Mouse (Mus musculus) layer of hippocampus, adult 11-12 months (tissue): ENCODE data around the gene B4galt1.
"Not testable (repeated sequence)": the region's sequence is repeated elsewhere in the genome, so short reads cannot be mapped to it uniquely, and the experiment has no call there.

Experiments
- DNase-seq: peaks from one replicate; pipeline ENCODE4 v3.0.0; 2022; ENCODE audit warnings: low spot score

B4galt1 gene

DNA sequence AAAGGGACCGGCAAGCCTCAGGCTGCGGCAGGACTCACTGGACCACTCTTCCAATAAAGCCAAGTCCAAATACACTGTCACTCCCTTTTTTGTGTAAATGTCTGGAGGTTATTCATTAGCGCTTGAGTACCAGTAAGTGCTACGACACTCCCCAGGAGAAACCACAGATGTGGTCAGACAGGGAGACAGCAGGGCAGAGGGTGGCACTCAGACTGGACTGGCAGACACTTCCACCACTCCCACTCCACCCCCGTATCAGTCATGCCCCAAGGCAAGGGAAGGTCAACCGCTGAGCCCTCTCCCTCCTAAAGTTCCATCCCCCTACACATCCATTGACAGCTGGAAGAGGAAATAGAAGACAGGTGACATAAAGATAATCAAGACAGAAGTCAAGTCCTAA, 35.4 kb downstream of the B4galt1 start:
- no peak for DNase-seq

DNA sequence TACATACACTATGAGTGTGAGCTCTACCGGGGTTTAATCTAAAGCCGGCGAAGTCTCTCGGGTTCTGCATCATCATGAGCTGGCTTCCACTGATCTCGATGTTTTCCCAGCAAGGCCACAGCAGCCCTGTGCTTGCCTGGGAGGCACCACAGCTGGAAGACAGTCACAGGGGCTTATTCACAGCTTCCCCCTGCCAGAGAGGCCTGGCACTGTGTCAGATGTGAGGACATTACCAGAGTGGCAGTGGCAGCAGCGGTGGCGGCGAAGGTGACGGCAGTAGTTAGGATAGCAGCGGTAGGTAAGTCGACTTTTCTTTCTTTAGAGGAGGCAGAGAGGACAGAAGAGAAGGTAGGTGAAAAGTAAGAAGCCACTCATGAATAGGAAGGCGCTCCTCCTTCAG, 35.9 kb downstream of the B4galt1 start:
- DNase-seq = no peak

DNA sequence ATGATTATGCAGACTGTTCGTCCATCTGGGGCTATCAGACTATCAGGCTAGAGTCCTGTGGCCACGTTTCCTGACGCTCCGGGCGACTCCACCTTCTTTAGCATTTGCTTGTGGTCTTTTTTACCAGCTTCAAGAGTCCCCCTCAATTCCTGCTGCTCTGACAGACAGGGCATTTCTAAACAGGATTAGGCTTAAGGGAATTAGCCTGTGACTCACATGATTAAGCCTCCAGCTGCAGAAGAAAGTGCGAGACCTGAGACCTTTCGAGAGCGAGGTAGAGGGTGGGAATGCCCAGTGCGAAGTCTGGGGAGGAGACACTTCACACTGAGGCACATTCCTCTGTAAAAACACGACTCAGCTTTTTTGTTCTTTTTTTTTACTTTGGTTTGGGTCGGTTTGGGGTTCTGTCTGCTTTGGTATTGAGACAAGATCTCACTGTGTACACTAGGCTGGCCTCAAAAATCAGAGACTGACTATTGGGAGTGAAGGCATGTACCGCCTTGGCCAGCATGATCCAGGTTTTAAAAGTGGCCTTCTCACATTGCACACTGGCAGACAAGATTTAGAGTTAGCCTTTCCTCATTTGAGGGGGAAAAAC, 37.9 kb downstream of the B4galt1 start:
- DNase-seq = no peak

DNA sequence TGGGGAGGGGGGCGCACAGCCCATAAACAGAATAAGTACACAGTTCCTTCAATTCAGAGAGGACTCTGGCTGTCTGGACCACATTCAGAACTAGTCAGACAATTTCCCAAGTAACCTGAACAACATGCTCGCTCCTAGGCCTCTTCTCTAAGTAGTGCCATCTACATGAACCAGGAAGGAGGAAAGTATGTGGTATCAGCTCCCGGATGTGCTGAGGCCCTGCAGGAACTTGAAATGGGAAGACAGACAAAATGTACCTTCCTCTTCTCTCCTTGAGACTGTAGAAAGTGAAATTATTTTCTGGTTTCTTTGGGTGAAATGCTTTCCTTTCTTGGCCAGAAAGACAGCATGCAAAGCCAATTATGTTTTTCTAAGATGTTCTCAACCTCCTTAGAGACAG, 38.7 kb downstream of the B4galt1 start:
- DNase-seq = no peak

DNA sequence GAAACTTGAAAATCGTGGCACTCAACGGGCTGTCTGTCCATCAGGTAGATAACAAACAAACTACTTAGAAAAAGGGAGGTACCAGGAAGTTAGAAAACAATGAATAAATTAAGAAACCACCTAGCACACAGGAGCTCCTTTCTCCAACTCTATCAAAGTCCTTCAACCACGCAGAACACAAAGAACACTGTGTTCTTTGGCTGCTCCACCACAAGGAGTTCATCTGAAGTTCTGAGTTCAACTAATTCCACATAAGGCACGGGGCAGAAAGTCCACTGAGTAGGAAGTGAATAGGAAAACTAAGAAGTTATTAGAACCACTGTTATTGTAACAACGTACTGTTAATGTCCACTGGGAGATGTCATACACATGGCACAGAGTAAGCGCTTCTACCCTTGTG, 39.4 kb downstream of the B4galt1 start:
- DNase-seq = no peak

DNA sequence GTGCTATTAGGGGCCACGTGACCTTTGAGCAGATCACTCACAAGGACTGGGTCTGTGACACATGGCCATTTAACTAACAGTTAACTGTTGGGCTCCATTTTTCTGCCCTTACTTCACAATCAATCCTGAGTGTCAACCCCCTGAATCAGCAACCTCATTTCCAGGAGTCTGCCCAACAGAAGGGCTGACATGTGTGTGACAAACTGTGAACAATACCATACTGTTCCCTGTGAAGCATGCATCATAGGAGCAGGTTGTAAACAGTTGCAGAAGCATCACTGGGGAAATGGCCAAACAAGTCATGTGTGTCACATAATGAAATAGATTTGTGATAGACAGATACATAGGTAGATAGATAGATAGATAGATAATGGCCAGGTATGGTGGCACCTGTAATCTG, 40.9 kb downstream of the B4galt1 start:
- DNase-seq = peak; percentile 22

DNA sequence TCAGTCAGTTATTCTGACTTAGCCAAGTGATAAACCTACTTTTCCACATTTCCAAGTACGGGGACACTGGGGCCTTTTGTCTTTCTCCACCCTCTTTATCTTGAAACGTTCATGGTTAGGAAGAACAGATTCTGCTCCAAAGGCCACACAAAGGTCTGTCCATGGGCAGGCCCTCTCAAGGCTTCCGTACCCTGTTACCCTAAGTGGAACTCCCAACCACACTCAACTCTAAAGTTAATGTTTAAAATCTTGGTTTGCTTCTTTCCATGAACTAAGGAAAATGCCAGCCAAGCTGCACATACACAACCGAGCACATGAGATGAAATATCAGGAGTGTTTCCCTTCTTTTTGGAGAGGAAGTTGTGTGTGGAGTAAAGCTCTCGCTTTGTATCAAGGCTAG, 43.3 kb downstream of the B4galt1 start:
- no peak for DNase-seq

DNA sequence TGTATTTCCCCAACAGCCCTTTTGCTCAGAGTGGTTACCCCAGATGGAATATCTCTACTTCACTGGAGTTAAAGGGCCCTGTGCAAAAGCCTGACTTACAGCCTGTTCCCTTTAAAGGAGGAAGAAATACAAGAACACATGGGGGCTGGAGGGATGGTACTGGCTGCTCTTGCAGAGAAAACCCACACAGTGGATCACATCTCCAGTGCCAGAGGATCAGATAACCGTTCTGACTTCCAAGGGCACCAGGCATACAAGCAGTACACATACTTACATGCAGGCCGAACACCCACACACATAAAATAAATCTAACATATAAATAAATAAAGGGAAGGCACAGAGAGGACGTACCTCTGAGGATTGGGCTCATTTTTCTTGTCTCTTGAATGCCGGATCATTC, 46.4 kb downstream of the B4galt1 start:
- DNase-seq = no peak

DNA sequence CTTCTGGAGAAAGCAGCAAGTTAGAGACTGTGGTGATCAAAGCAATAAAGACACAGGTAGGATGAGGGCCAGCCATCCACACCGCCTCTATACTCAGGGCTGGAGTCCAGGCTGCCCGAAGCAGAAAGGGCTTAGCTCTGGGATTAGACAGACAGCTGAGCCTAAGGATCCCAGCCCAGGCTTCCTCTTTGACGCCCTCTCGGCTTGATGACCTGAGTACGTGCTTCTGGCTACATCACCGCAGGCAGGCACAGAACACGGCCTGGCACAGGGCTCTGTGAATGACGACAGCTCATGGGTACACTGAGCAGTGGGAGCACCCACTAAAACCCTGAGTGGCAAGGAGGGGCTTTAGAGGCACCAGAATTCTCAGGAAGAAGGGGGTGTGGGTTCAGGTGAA, 48.4 kb downstream of the B4galt1 start:
- DNase-seq = no peak

DNA sequence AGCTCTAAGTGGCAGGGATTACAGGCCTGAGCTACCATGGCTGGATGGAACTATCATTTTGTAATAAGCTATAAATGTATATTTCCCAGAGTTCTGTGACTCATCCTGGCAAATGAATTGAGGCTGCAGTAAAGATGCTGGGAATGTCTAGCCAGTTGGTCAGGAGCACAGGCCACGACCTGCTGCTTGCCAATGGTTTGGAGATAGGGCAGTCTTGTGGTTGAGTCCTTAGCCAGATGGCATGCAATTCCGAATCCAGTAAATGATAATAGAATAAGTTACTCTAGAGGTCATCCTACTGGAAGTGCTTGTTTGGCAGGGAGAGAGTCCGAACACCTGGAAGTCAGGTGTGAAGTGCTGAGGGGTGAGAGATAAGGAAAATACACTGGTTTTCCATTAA, 51.0 kb downstream of the B4galt1 start:
- DNase-seq = no peak

DNA sequence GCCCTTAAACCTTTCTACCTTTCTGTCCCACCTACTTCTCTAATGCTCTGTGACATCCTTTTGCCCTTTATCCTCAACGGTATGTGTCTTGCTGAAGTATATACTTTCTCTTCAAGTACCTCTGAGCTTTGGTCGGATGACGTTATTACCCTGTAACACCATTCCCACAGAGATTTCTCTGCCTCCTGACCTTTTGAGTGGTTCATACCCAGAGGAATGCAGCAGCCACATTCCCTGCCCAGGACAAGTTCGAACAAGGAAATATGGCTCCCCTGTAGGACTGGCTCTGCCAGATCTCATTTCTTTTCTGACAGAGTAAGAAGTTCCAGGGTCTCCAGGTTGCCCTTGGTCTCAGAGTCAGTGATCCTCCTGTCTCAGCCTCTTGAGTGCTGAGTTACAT, 51.9 kb downstream of the B4galt1 start:
- no peak for DNase-seq

DNA sequence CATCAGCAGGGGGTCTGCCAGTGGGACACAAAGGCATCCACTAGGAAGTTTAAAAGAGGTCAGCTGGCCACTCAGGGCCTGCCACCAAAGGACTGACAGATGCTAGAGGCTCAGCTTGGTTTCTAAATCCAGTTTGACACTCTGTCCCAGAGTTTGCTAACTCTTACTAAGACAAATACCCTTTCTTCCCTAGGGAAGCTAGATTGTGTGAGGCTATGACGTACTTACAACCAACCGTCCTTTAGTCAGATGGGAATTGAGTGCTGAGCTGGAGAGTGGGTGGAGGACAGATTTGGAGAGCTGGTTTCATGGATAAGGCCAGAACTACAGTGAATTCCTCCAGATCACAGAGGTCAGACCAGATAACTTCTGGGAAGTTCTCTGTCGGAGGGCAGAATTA, 52.9 kb downstream of the B4galt1 start:
- no peak for DNase-seq

DNA sequence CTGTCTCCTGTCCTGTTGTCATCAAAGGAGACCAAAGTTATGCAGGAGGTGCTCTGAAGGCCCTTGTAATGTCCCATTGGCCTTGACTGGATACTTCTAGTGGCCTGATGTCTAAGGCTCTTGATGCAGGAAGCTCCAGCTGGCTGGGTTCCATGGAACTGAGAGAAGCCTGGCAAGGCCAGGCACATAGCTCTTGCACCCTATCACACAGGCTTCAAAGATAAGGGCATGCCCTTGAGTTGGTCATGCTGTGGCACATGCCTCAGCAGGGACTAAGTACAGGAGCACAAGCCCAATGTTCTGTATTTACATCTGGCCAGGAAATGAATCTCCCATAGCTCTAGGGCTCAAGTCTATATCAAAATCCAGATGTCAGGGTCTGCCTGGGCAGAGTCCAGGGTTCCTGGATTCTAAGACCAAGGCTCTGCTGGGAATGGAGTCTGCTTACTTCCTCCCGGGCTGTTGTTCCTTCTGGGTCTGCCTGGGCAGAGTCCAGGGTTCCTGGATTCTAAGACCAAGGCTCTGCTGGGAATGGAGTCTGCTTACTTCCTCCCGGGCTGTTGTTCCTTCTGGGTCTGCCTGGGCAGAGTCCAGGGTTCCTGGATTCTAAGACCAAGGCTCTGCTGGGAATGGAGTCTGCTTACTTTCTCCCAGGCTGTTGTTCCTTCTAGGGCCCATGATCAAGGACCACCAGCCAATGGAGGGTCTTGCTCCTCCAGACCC, 54.8 kb downstream of the B4galt1 start:
- not testable (repeated sequence) for DNase-seq

DNA sequence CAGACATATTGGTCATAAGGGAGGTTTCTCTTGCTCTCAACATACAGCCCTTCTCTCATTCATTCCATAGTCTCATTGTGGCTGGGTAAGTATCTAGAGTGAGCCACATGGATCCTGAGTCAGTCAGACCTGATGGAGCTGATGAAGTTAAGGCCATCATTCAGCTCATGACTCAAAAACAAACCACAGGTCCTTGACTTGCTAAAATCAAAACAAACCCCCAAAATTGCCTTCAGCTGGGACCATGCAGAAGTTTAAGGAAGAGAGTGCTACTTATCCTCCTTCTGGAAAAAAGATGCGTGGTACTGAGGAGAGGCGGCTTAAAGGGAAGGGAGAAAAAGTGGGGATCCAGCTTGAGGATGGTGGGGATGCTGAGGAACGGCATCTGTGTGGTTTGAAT, 58.0 kb downstream of the B4galt1 start:
- no peak for DNase-seq

DNA sequence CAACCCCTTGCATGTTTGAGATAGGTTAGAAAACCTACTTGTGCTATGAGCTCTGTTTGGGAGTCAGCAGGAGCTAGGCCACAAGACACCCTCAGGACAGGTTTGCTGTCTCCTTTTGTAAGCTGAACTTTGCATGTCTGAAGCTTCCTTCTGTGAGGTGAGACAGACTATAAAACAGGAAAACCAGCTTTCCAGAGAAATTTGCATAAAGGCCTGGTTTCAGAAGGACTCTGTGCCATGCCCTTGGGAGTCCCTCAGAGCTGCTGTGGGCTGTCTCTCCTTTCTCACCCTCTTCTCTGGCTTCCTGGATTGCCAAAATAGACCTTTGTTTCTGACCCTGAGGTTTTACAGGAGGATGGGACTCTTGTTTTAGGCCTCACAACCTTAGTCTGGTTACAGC, 59.5 kb downstream of the B4galt1 start:
- DNase-seq = no peak

DNA sequence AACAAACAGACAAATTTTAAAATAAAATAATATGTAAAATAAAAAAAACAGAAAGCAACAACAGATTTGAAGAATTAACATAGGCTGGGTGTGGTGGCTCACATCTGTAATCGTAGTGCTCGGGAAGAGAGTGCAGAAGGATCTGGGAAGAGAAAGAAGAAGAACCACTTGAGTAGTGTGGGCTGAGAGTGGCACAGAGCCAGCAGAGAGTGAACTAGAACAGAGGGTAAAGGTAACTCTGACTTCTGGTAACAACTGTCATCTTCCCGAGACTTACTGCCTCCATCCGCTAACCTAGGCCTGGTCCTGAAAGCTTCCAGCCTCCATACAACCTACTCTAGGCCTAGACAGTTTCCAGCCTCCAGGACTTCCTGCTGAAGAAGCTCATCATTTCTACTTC, 62.6 kb downstream of the B4galt1 start:
- no peak for DNase-seq

DNA sequence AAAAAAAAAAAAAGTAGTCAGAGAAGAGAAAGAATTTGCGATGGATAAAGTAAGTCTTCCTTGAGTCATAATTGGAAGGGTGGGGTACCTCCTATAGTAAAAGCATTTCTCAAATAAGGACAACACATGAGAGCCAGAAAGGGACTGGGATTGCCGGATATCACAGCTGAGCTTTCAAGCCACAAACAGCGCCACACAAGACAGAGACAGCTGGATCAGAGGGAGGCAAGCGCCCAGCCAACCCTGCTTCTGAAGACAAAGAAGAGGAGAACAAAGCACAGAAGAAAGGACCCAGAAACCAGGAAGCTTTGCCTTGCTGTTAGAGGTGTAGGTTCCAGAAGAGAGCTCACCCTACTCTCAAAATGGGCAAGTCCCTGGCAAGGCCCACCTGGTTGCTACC, 67.2 kb downstream of the B4galt1 start:
- DNase-seq = no peak

DNA sequence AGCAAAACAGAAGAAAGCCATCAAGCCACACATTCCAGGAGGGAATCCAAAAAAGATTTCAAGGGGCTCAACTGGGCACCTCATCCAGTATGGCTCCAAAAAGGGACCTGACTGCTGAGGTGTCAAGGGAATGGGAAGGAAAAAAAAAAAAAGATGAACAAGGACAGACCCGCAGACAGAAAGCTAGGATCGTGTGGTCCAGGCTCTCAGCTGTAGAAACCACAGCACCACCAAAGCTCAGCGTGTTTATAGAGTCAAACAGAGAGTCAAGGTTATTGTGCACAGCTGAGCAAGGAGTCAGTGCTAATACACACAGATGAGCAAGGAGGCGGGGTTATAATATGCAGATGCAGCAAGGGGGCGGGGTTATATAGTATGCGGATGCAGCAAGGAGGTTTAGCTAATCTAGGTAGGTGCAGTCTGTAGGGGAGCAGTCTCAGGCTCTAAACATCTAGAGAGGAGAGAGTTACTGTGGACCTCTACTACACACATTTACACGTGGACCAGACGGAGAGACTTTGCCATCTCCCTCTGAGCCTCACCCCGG, 68.1 kb downstream of the B4galt1 start:
- no peak for DNase-seq

DNA sequence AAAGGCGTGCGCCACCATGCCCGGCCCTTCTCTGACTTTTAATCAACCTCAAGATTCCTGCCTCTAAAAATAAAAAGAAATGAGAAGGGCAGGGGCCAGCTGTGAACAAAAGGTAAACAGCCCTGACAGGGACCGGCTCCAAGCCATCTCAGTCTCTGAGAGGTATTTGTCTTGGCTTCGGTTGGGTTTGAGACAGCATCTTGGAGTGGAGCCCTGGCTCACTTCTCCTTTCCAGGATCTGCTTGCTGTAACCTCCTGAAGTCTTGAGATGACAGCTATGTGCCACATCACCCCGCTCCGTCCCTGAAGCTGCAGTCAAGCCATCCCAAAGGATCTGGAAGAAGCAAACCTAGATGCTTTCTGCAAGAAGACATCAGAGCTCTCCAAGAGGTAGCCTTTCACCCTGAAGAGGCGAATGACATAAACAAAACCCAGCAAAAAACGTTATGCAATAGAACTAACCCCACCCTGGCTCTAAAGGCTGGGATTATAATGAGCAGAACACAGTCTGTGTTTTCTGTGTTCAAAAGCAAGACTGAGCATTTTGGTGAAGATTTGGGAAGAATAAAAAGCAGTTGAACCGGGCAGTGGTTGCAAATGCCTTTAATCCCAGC, 69.1 kb downstream of the B4galt1 start:
- no peak for DNase-seq

DNA sequence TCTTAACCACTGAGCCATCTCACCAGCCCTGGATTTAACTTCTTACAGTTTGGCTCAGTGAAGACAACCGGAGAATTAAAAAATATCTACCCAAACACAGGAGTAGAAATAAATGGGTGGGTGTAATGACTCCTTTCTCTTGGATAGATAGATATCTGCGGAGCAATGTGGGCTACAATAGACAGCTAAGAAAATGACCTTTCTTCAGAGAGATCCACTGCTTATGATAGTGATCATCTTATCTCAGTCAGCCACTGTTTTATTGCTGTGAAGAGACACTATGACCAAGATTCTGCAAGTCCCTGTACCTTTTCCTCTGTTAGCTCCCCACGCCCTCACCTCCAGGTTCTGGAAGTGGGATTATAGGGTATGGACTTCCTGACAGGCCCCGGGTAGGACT, 70.8 kb downstream of the B4galt1 start:
- DNase-seq = no peak

DNA sequence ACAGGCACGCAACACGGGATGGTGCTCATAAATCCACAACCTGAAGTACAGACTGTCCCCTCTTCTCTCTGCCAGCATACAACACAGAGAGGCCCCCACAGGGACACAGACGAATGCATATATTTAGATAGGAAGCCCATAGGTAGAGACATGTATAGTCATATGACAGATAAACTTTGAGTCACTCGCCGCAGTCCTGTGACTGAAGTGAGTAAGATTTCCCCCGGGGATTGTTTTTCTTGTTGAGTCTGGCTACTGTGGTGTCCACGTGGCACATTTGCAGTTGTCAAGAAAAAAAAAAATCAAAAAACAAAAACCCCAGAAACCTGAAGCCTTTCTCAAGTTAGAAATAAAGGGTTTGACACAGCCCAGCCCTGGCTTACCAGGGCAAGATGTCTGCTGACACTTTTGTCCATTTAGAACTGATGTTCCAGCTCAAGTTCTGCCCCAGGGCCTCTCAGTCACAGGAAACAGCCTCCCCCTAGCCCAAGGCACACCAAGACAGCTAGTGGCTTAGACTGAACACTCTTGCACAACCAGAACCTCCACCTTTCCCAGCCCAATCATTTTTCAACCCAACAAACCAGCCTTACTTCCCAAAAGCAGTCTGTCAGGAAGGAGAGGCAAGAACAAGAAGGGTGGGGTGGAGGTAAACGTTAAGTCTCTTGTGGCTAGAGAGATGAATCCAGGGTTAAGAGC, 71.9 kb downstream of the B4galt1 start:
- no peak for DNase-seq

DNA sequence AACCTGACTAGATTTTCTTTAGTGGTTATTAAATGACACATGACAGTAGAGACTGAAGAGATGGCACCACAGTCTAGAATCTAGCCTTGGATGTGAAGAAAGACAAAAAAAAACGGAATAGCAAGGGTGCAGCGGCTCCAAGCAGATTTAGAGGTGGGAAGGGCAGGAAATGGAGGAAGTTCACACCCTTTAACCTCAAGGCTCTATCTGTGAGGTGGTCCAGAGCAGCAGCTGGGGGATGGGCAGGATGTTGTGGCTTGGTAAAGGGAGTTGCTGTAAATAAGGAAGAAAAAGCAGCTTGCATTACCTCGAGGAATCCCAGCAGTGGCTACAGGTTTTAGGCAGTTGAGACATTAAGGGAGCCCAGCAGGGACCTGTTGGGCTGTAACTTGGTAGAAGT, 72.7 kb downstream of the B4galt1 start:
- no peak for DNase-seq

DNA sequence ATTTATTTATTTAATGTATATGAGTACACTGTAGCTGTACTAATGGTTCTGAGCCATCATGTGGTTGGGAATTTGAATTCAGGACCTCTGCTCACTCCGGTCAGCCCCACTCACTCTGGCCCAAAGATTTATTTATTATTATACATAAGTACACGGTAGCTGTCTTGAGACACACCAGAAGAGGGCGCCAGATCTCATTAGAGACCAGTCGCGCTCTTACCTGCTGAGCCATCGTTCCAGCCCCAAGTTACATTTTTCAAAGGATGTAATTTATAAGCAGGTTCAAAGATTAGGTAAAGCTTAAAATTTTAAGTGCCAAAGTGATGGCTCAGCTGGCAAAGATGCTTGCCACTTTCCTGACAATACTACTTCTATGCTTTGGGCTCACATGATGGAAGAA, 75.1 kb downstream of the B4galt1 start:
- DNase-seq = peak; percentile 16
